Mouse (Mus musculus) heart, postnatal 36 days (tissue): ENCODE data around the gene Pcsk5. TPM values are rescaled to one million over a fixed set of nuclear protein-coding genes. Genes with fewer than 3 reads are reported as not detected.
"Not testable (repeated sequence)": the region's sequence is repeated elsewhere in the genome, so short reads cannot be mapped to it uniquely, and the experiment has no call there.

ENCODE experiments used
- DNase-seq, 2 experiments: peaks; one replicate each; pipeline ENCODE4 v3.0.0; 2021 to 2022
- intact Hi-C: fragments of 180-260 bp; cut with DNase I; formaldehyde crosslinking; loops from one replicate; pipeline ENCODE4 v1.15.1; 2025
- total RNA-seq, 2 experiments: library from RNA; stranded (reverse); gene quantifications; 2 replicates each; pipeline ENCODE4 v1.2.3; 2021

Pcsk5 gene
- total RNA-seq, 2 experiments from 2014 or later = 2.2 to 3.2 TPM

DNA sequence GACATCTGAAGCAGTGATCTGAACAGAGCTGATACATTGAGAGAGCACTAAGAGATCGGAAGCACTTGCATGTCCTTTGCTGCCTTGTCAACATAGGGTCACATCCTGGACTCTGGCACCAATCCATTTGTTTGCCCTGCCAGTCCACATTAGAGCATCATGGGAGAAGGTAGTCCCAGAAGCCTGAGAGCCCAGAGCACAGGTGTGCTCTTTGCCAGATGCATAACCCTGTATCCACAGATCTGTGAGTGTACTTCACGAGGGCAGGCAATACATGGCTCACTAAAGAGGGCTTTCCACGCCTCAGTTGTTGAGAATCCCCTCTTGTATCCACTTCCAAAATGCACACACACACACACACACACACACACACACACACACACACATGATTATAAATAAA is 346.1 kb downstream of the Pcsk5 start:
- DNase-seq = no peak
- intact Hi-C loops = no loop called here

- intact Hi-C loops = no loop called here
- DNase-seq = no peak
Measured at GRCm38 (mm10) chr19:17489866-17490141, 347.6 kb downstream of the Pcsk5 start.

GRCm38 (mm10) chr19:17489041-17489865 is 348.2 kb downstream of the Pcsk5 start:
- no peak for DNase-seq
- intact Hi-C loops = no loop called here

DNA sequence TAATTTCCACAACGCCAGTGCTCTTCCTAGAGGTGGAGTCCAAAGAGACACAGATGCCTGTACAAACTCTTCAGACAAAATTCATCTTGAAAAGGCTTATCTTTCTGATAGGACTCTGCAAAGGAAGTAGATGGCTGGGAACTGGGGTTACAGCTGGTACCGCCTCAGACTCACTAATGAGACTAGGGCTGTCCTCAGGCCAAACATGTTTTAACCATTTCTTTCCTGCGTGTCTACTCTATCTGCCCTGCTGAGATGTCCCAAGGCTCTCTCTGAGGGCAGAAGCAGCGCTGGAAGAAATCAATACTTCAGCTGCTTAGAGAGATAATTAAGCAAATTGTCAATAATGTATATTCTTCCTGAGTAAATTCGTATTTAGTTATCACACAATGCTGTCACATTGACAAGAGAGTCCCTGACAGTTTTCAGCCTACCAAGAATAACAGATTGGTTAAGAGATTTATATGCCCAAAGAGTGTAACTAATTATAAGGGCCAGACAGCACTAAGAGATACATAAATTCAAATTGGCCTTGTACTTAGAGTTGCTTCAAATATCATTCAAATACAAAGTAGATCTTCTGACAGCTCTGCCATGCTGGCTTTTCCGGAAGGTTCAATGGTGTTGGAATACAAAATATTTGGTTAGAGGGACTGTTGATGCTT is 355.2 kb downstream of the Pcsk5 start:
- intact Hi-C loops = no loop called here

GRCm38 (mm10) chr19:17479471-17479870 is 358.0 kb downstream of the Pcsk5 start:
- intact Hi-C loops = no loop called here

More for the DNA sequence above, 355.2 kb downstream of the Pcsk5 start:
- DNase-seq = no peak

DNA sequence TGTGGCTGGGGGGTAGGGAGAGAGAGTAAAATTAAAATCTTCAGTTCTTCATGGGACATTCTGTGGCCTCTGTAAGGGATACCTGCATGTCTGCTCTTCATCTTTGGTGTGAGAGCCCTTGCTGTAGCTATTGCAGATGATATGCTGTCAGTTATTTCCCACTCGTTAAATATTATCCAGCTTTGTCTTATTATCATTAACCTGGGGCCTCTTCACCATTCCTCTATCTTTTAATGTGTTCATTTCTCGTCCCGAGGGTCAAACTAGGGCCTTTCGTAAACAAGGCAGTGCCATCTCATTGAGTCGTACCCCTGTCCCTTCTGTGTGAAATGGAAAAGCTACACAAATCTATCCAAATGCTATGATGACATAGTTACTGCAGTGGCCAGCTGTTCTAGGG is 361.4 kb downstream of the Pcsk5 start:
- DNase-seq = no peak
- intact Hi-C loops = no loop called here

More at GRCm38 (mm10) chr19:17479471-17479870, 358.0 kb downstream of the Pcsk5 start:
- no peak for DNase-seq

DNA sequence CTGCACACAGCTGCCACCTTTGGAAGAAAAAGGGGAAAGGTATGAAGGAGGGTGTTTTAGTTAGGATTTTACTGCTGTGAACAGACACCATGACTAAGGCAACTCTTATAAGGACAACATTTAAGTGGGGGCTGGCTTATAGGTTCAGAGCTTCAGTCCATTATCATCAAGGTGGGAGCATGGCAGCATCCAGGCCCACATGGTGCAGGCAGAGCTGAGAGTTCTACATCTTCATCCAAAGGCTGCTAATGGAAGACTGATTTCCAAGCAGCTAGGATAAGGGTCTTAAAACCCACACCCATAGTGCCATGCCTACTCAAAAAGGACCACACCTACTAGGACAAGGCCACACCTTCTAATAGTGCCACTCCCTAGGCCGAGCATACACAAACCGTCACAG is 364.3 kb downstream of the Pcsk5 start:
- DNase-seq, intact Hi-C loops: not testable (repeated sequence)

DNA sequence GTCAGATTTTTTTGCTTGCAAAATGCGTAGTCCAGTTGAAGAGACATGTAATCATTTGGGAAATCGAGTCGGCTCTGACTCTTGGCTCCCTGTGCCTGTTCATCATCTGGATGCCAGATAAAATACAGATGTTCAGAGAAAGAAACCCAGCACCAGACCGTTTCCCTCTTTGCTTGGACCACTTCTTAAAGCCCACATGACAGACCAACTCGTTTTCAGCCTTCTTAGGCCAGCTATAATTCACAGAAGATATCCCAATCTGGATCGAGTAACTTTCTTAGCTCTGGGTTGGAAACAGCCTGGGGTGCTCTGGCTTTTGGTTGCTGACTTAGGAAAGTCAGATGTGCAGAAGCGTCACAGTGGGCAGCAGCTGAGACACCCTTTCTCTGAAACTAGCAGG is 365.6 kb downstream of the Pcsk5 start:
- intact Hi-C loops = no loop called here
- peak; percentile 6 to 22 for DNase-seq

GRCm38 (mm10) chr19:17471196-17471595 is 366.2 kb downstream of the Pcsk5 start:
- DNase-seq = no peak
- intact Hi-C loops = no loop called here

GRCm38 (mm10) chr19:17467556-17468211 is 369.7 kb downstream of the Pcsk5 start:
- peak in 1 of 2 experiments; percentile 18 for DNase-seq
- intact Hi-C loops = loop anchor here (5.0 to 10.0 kb wide), 2 partner anchors 367 to 1370 kb away; partner anchors contain the start of gene Pcsk5

GRCm38 (mm10) chr19:17452001-17452400 is 385.4 kb downstream of the Pcsk5 start:
- DNase-seq = no peak
- intact Hi-C loops = no loop called here

DNA sequence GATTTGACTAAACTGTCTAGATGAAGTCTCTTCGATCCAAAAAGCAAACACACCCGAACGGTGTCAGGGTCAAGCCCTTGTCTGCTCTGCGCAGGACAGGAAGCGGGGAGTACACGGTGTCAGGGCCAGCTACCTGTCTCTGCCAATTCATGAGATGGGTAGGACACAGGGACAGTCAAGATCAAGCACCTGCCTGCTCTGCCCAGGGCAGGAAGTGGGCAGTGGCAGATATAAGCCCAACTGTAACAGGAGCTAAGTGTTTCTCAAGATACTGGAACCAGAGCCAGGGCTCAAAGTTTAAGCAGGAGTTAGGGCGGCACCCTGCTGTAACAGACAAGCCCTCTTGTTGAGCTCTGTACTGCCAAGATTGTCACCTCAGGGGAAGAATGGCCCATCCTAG is 393.9 kb downstream of the Pcsk5 start:
- intact Hi-C loops = no loop called here
- no peak for DNase-seq

DNA sequence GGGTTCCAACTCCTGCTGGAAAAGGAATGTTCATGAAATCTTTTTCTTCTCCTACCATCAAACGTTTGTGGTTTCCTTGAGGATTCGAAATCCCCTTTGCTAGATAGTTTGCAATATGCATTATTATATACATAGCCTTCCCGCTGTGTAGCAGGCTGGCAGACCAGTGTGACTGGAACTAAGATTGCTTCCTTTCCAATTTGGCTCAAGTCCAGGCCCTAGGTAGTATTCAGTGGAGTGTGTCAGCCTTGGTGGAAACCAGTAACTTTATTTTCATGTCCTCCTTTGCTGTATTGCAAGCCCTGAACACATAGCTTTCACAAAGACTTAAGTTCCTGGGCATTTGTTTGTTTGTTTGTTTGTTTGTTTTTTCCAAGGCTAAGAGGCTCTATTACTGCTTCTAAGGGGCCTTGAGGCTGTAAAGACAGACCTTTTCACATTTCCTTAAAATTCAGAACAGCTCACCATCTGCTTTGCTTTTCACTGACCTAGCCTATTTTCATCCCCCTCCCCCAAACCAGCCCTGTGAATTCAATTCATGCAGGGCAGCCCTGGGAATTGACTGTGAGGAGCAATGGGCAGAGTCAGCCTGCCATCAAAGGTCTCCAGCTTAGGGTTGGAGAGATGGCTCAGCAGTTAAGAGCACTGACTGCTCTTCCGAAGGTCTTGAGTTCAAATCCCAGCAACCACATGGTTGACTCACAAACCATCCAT is 397.8 kb downstream of the Pcsk5 start:
- DNase-seq = no peak
- intact Hi-C loops = no loop called here

DNA sequence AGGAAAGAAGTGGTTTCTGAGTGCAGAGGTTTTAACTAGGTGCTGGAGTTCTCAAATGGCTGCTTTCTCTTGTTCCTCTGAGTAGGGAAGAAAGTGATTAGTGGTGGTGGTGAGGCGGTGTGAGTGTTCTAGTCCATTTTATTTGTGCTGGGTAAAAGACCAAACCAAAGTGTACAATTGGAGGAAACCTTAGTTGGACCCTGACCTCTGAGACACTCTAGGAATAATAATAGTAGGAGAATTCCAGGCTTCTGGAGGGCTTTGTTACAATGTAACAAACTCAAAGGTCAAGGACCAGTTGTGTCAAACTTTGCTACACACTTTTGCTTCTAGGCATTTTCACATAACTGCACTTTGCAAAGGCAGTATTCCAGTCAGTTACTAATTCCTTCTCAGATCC is 400.8 kb downstream of the Pcsk5 start:
- intact Hi-C loops = no loop called here

GRCm38 (mm10) chr19:17428561-17428914 is 408.9 kb downstream of the Pcsk5 start:
- intact Hi-C loops = no loop called here

More for the DNA sequence above, 400.8 kb downstream of the Pcsk5 start:
- no peak for DNase-seq

GRCm38 (mm10) chr19:17427824-17428560 is 409.4 kb downstream of the Pcsk5 start:
- intact Hi-C loops = no loop called here
- no peak for DNase-seq

More at GRCm38 (mm10) chr19:17428561-17428914, 408.9 kb downstream of the Pcsk5 start:
- no peak for DNase-seq

GRCm38 (mm10) chr19:17423306-17423705 is 414.1 kb downstream of the Pcsk5 start:
- intact Hi-C loops = no loop called here
- DNase-seq = no peak

- intact Hi-C loops = no loop called here
- no peak for DNase-seq
Measured at GRCm38 (mm10) chr19:17417855-17418254, 419.6 kb downstream of the Pcsk5 start.

- DNase-seq = no peak
- intact Hi-C loops = no loop called here
Measured at GRCm38 (mm10) chr19:17412915-17413459, 424.4 kb downstream of the Pcsk5 start.

- intact Hi-C loops = no loop called here
- no peak for DNase-seq
Measured at GRCm38 (mm10) chr19:17410465-17411065, 426.9 kb downstream of the Pcsk5 start.
